ENCODE assay signal across 8 mouse cellular contexts in genomic region chr8:75110093-75110492, GRCm38 (mm10). TPM values are rescaled to one million over a fixed set of nuclear protein-coding genes. Genes with fewer than 3 reads are reported as not detected.
DNase-seq lines count a peak whose midpoint lies in the region; ATAC-seq and TF ChIP-seq lines count a peak whose summit lies in the region.

No protein-coding gene starts in this region.

- H3K27me3 ChIP-seq in neural tube, embryonic 11.5 days (ENCODE audit: control insufficient read depth, insufficient read depth, low read length), result no peaks in the 10 kb centered on the region
- no peaks in the 10 kb centered on the region for H3K27me3 ChIP-seq in intestine, postnatal 0 days (replicated peaks; ENCODE audit: control insufficient read depth, insufficient read depth, low read length)
- H3K27me3 ChIP-seq in neural tube, embryonic 15.5 days (replicated peaks), result no peaks in the 10 kb centered on the region

- no peaks in the 10 kb centered on the region for H3K9me3 ChIP-seq in neural tube, embryonic 11.5 days (ENCODE audit: control insufficient read depth, low read length)
- H3K9me3 ChIP-seq in intestine, postnatal 0 days (ENCODE audit: control insufficient read depth), result no peaks in the 10 kb centered on the region
- no peaks in the 10 kb centered on the region for H3K9me3 ChIP-seq in neural tube, embryonic 15.5 days (replicated peaks)

- H3K27ac ChIP-seq in neural tube, embryonic 11.5 days (ENCODE audit: low read depth, low read length), result no peak overlapping the region
- H3K27ac ChIP-seq in intestine, postnatal 0 days (ENCODE audit: low read depth, low read length), result no peak overlapping the region
- no peak overlapping the region for H3K27ac ChIP-seq in neural tube, embryonic 15.5 days (replicated peaks)

- peaks cover 10% of the 10 kb centered on the region; the same call in 1 of the 2 replicates for H3K4me1 ChIP-seq in neural tube, embryonic 11.5 days (ENCODE audit: control insufficient read depth, insufficient read depth, low read length)
- H3K4me1 ChIP-seq in intestine, postnatal 0 days (replicated peaks; ENCODE audit: control insufficient read depth, insufficient read depth, low read length), result peaks cover 5% of the 10 kb centered on the region; the same call in 1 of the 2 replicates
- peaks cover 18% of the 10 kb centered on the region for H3K4me1 ChIP-seq in neural tube, embryonic 15.5 days

- WGBS in neural tube, embryonic 11.5 days, result 20% methylated on average over 13 of the region's 13 CpGs
- 6% methylated on average over 13 of the region's 13 CpGs for WGBS in intestine, postnatal 0 days
- WGBS in neural tube, embryonic 15.5 days, result 18% methylated on average over 13 of the region's 13 CpGs

- peaks cover 9% of the 10 kb centered on the region for H3K36me3 ChIP-seq in neural tube, embryonic 11.5 days (ENCODE audit: control insufficient read depth, insufficient read depth, low read length)
- peaks cover 28% of the 10 kb centered on the region; the same call in 1 of the 2 replicates for H3K36me3 ChIP-seq in intestine, postnatal 0 days (ENCODE audit: control insufficient read depth, insufficient read depth)
- peaks cover 14% of the 10 kb centered on the region for H3K36me3 ChIP-seq in neural tube, embryonic 15.5 days

- H3K4me2 ChIP-seq in neural tube, embryonic 11.5 days (ENCODE audit: low read depth), result peak overlapping the region; percentile 59
- H3K4me2 ChIP-seq in intestine, postnatal 0 days (replicated peaks; ENCODE audit: low read depth), result peak overlapping the region; percentile 74
- peak overlapping the region; percentile 94 for H3K4me2 ChIP-seq in neural tube, embryonic 15.5 days

- H3K9ac ChIP-seq in neural tube, embryonic 11.5 days (ENCODE audit: low read length), result peak overlapping the region; percentile 75
- H3K9ac ChIP-seq in intestine, postnatal 0 days (ENCODE audit: low read depth, low read length), result peak overlapping the region; percentile 69
- peak overlapping the region; percentile 42; the same call in 1 of the 2 replicates for H3K9ac ChIP-seq in neural tube, embryonic 15.5 days (replicated peaks)

- TF ChIP-seq CTCF in intestine, postnatal 0 days (IDR thresholded peaks at IDR 0.05; ENCODE audit: low read depth), result no peak

- peak; percentile 12 for DNase-seq in cerebellum, adult 11 months
- no peak for DNase-seq in cerebellum, postnatal 4 days (ENCODE audit: low spot score in 2 of 2)
- no peak for DNase-seq in neural tube, embryonic 11.5 days (ENCODE audit: low spot score)
- DNase-seq in neural tube, embryonic 10.5 days (ENCODE audit: extremely low spot score, low spot score), result no peak
- no peak for DNase-seq in testis, postnatal 10 days (ENCODE audit: low spot score)
- no peak for DNase-seq in right cerebral cortex, postnatal 10 days (ENCODE audit: low spot score in 2 of 2)

- H3K4me3 ChIP-seq in neural tube, embryonic 11.5 days (ENCODE audit: low read depth, low read length), result peak overlapping the region; percentile 81
- peak overlapping the region; percentile 78 for H3K4me3 ChIP-seq in intestine, postnatal 0 days (ENCODE audit: low read depth, low read length)
- H3K4me3 ChIP-seq in neural tube, embryonic 15.5 days (replicated peaks), result peak overlapping the region; percentile 83

- ATAC-seq in neural tube, embryonic 11.5 days (ENCODE audit: insufficient read depth, low FRiP score, low TSS enrichment), result no peak
- ATAC-seq in intestine, postnatal 0 days, result no peak
- no peak for ATAC-seq in neural tube, embryonic 15.5 days (ENCODE audit: low FRiP score)

RNA-seq across cellular contexts. Expression of gene Mcm5, which starts 0.7 kb away (rescaled TPM):
- polyA plus RNA-seq in neural tube, embryonic 11.5 days (2014; fragmentation: Nextera tagmentation; extraction: Ambion mirVana), result 193 and 204 TPM in 2 replicates
- polyA plus RNA-seq in intestine, postnatal 0 days (2015; fragmentation: Nextera tagmentation; extraction: Ambion mirVana), result 21.3 and 23.9 TPM in 2 replicates
- 25.7 and 66.8 TPM in 2 replicates for polyA plus RNA-seq in neural tube, embryonic 15.5 days (2015; fragmentation: Nextera tagmentation; extraction: Ambion mirVana)

RNA-seq across cellular contexts. Expression of gene Hmox1, which starts 16.7 kb away (rescaled TPM):
- polyA plus RNA-seq in neural tube, embryonic 11.5 days (2014; fragmentation: Nextera tagmentation; extraction: Ambion mirVana), result 15.9 and 16.1 TPM in 2 replicates
- polyA plus RNA-seq in intestine, postnatal 0 days (2015; fragmentation: Nextera tagmentation; extraction: Ambion mirVana), result 35.9 and 72.7 TPM in 2 replicates
- 13.5 and 14.2 TPM in 2 replicates for polyA plus RNA-seq in neural tube, embryonic 15.5 days (2015; fragmentation: Nextera tagmentation; extraction: Ambion mirVana)
